Mouse (Mus musculus) kidney, postnatal 10 days (tissue): ENCODE results near the gene Ramp2.

Experiments used
- DNase-seq: peaks from one replicate; pipeline ENCODE4 v3.0.0; 2021; ENCODE audit warnings: mixed read lengths

The Ramp2 gene

GRCm38 (mm10) chr11:101245855-101246701 lies at the start of gene Ramp2:
Gene Ramp2 (plus strand): TSS chr11:101246028.
- DNase-seq, result peak; percentile 87

DNA sequence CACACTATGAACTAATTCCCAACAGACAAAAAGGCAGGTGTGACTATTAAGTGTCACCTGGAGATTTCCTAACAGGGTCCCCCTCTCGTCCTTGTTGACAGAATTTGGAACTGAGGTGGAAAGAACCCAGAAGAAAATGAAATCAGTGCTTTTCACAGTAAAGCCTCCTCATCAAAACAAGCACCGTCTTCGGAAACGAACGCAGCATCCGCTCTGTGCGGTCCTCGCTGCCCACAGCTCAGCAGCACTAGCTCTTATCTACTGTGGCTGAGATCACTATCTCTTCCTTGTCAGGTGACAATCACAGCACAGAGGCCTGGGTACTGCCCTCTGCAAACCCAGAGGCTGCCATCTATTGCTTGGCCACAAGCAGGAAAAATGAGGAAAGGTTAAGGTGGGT lies 49.7 kb upstream of the Ramp2 start:
- DNase-seq, result no peak

DNA sequence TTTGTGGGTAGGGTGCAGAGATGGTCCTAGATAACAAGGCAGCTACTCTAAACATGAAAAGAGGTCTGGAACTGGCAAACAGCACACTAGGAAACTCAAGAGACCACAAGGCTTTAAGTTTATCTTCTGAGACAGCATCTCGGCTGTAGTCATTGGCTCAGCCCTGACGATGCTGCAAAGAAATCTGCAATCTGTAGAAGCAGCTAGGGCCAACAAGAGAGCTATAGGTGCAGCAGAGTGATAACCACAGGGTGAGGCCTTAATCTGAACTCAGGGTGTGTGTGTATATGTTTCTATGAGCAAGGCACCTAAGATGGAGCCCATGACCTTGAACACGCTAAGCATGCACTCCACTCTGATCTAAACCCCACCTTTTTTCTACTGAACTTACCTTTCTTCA lies 46.3 kb upstream of the Ramp2 start:
- no peak for DNase-seq

GRCm38 (mm10) chr11:101200986-101201385 lies 44.8 kb upstream of the Ramp2 start:
- DNase-seq, result no peak

GRCm38 (mm10) chr11:101211970-101212369 lies 33.9 kb upstream of the Ramp2 start:
- peak; percentile 27 for DNase-seq

GRCm38 (mm10) chr11:101216936-101217335 lies 28.9 kb upstream of the Ramp2 start:
- DNase-seq, result no peak

DNA sequence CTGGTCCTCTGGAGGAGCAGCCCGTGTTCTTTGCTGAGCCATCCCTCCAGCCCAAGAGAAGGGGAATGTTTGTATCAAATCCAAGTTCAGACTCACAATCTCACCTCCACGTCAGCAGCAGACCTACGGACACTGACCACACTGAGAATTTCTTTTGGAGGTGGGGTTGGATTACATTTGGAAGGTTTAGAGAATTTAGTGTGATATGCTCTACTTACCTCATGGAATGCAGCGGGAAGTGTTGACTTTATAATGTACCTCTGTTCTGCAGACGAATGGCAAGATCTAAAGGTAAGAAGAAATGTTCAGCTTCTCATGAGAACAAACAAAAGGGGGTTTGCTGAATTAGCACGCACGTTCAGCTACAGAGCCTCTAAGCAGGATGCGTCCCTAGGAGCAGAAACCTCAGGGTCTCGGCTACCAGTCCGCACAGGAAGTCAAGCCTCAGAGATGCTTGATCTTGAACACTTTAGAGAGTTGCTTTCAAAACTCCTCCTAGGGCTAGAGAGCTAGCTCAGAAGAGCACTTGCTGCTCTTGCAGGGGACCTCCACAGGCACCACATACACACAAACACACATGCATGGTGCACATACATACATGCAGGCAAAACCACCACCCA lies 27.3 kb upstream of the Ramp2 start:
- DNase-seq, result no peak

DNA sequence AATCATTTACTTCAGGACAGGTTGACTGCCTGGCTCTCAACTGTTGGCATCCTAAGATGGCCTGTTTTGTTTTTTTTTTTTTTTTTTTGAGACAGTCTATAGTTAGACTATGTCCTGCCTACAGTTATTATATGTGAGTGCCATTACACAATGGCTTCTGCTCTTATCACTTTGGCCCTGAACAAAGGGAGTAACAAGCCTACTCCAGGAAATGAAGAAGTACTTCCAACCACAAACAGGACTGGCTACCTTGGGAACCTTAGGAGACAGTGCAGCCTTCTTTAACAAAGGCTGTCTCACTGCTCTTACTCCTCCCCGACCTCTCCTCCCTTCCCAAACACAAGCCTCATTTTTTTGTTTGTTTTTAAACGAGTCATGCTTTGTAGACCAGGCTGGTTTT lies 25.0 kb upstream of the Ramp2 start:
- DNase-seq, result no peak

- peak; percentile 51 for DNase-seq
Measured at GRCm38 (mm10) chr11:101221306-101221986, 24.4 kb upstream of the Ramp2 start.

DNA sequence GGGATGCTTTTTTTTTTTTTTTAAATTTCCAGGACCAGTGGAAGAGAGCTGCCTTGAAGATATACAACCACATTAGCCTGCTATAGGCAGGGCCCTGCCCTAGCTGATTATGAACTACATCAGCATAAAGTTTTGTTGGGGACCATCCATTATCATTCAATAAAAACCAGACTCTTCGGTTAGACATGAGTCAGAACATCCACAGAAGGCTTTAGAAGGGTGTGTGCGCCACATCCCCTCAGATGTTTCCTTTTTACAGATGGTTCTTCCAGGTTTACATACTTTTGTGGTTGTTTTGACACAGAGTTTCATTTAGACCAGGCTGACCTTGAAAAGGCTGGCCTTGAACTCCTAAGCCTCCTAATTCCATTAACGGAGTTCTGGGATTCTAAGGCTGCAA lies 21.5 kb upstream of the Ramp2 start:
- DNase-seq, result no peak

DNA sequence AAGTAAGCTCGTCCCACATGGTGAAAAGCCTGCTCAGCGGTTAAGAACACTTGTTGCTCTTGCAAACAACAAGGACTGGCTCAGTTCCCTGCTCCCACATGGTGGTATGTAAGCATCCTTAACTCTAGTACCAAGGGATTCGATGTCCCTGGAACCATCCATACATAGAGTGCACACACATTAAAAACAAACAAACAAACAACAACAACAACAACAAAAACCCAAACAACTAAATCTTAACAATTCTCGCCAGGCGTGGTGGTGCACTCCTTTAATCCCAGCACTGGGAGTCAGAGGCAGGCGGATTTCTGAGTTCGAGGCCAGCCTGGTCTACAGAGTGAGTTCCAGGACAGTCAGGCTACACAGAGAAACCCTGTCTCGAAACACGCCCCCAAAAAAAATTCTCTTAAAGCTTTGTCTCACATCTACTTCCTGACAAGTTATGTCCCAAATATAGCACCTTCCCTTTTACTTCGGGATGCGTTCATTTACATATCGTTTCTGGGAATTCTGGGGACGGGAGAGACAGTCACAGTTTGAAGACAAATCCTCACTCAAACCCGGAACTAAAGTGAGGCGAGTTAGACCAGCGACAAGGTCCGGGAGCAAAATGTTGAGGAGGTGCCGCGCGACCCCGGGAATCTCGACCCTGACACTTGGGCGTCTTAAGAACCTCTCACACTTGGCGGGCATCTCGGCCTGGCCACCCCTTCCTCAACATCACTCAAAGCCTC lies 20.3 kb upstream of the Ramp2 start:
- DNase-seq, result no peak

- peak; percentile 95 for DNase-seq
Measured at GRCm38 (mm10) chr11:101226065-101226701, 19.6 kb upstream of the Ramp2 start, which contains the start of gene Ezh1. Gene Ezh1 (minus strand): TSS chr11:101226463.

DNA sequence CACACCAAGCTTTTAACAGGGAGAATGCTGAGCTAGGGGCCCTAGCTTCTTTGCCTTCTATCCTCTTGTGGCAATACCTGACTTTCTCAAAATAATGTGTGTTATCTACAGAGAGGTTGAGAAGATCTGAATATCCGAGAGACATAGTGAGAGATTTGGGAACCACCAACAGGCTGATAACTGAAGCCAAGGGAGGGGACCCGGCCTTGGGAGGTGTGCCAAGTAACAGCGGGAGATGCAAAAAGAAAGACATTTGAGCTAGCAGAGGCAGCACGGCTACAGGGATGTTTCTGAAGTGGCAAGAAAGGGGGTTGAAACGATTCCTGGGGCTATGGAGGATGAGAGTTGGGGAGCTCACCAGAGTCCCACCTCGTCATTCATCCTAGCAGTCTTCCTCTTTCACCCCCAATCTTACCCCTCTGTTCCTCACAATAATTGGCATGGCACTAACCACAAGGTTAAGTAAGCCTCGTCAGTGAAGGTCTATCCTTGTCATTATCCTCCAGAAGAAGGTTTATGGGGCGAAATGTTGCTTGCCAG lies 16.4 kb upstream of the Ramp2 start:
- DNase-seq, result peak; percentile 61

DNA sequence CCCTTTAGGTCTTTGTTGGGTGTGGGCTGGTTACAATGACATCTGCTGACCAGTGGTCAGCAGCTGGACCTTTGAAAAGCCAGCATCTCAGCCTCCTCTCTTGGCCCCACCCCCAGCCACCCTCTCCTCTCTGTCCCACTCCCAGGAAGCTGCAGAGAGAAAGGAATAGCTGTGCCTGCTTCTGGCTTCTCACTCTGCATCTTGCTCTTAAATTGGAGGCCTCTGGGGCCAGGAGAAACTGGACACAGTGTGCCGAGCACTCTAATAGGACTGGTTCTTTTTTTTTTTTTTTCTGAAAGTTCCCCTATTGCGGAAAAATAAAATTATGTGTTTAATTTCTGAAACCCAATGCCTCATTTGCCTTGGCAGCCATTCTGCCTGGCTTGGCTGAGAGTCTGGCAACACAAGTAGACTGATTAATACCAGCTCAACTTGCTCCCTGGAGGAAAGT lies 15.7 kb upstream of the Ramp2 start:
- peak; percentile 56 for DNase-seq

DNA sequence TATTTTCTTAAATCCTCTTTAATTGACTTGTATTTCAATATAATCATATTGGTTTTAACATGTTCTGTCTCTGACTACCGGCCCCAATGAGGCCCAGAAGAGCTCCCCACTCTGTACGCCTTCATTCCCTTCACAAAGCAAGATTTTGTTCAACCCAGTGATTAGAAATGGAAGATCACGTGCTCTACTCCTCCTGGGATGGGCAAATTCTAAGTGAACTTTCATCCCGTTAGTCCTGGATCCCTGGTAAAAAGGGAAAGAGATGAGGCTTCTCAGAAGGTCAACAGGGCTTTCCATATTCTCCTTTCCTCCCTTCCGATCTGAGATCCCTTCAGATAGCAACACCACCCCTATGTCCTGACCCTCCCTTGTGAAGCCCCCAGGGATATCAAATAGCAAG lies 15.3 kb upstream of the Ramp2 start:
- DNase-seq, result no peak

DNA sequence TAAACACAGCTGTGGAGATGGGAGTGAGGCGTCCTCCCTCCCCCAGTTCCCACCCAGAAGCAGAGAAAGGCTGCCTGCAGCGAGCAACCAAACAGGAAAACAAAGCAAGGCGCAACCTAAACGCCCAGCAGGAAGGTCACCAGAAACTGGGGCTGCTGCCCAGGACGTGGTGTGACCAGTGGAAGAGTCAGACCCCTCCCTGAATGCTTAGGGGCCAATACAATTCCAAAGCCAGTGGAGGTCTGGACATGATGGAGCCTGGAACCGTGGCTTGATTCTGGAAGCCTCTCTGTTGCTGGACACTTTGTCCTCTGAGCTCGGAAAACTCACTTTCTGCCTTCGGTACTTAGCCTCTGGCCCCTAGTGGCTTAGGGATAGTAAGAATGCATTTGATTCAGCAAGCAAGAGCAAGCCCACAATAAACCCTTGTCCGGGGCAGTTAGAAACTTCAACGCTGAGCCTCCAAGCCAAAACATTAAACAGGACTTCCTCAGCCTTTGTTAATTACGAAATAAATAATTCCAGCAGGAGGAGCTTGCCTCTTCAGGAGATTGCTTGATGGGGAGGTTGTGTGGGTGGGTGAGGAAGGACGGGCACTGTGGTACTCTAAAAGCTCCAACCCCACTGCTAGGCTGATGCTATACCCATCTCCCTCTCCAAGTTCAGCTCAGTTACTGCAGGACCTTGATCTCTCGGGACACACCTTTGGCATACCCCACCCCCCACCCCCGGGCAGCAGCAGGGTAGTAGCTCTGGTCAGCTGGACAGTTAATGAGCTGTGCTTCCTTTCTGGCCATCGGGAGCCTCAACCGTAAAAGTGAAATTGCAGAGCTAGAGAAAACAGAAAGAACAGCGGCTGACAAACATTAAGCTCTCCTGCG lies 14.6 kb upstream of the Ramp2 start:
- peak; percentile 79 for DNase-seq

- peak; percentile 61 for DNase-seq
Measured at GRCm38 (mm10) chr11:101232010-101232839, 13.6 kb upstream of the Ramp2 start.

GRCm38 (mm10) chr11:101233240-101233639 lies 12.6 kb upstream of the Ramp2 start:
- DNase-seq, result no peak

- no peak for DNase-seq
Measured at GRCm38 (mm10) chr11:101234124-101234523, 11.7 kb upstream of the Ramp2 start.

DNA sequence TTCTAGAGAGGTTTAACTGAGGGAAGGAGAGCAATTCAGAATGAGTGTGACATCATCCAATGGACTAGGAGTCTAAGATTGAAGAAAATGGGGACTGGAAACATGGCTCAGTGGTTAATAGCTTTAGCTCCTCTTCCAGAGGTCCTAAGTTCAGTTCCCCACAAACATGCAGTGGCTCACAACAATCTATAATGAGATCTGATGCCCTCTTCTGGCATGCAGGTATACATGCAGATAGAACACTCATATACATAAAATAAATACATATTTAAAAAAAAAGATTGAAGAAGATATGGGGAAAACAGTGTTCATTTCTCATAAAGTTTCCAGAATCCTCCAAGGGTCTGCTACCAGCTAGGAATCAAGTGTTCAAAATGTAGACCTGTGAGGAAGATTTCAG lies 10.4 kb upstream of the Ramp2 start:
- no peak for DNase-seq
